Mouse (Mus musculus) testis, adult 2 months (tissue): ENCODE measurements around the gene Ppm1h. TPM values are rescaled to one million over a fixed set of nuclear protein-coding genes. Genes with fewer than 3 reads are reported as not detected.

Experiments used
- H3K27ac ChIP-seq: fragments of 200-500 bp; 2 replicates; pipeline ENCODE4 v1.5.1; 2012; ENCODE audit warnings: low read depth, low read length; ENCODE audit not compliant: control insufficient read depth, insufficient read depth
- H3K27me3 ChIP-seq: fragments of 200-500 bp; 2 replicates; pipeline ENCODE4 v1.6.1; 2012; ENCODE audit warnings: mild to moderate bottlenecking, low read length, moderate library complexity; ENCODE audit not compliant: control insufficient read depth, insufficient read depth
- H3K36me3 ChIP-seq: fragments of 200-500 bp; 2 replicates; pipeline ENCODE4 v1.6.1; 2012; ENCODE audit warnings: mild to moderate bottlenecking, low read length; ENCODE audit not compliant: control insufficient read depth, insufficient read depth
- H3K4me1 ChIP-seq: fragments of 200-500 bp; 2 replicates; pipeline ENCODE4 v1.6.1; 2012; ENCODE audit warnings: low read length; ENCODE audit not compliant: control insufficient read depth, insufficient read depth
- H3K4me3 ChIP-seq: fragments of 200-500 bp; 2 replicates; pipeline ENCODE4 v1.5.1; 2012; ENCODE audit warnings: low read depth, mild to moderate bottlenecking, low read length, moderate library complexity, mixed read lengths; ENCODE audit not compliant: control insufficient read depth
- CTCF ChIP-seq: fragments of 200-500 bp; IDR thresholded peaks from 2 replicates; pipeline ENCODE4 v1.5.1; 2012; ENCODE audit warnings: low read depth, mild to moderate bottlenecking, inconsistent platforms, low read length, moderate library complexity; ENCODE audit not compliant: control insufficient read depth, insufficient read depth, insufficient replicate concordance
- POLR2A ChIP-seq: fragments of 200-500 bp; IDR thresholded peaks from 2 replicates; pipeline ENCODE4 v1.6.1; 2012; ENCODE audit warnings: low read depth, mild to moderate bottlenecking, inconsistent platforms, low read length, moderate library complexity; ENCODE audit not compliant: control insufficient read depth
- polyA plus RNA-seq: library from polyadenylated mRNA; depleted of rRNA; stranded (reverse); fragments of >200 nt; gene quantifications from 2 replicates; pipeline ENCODE4 v1.2.3, GENCODE M21; 2012

Gene Ppm1h
- polyA plus RNA-seq, 1 experiment, result 13.5 TPM

- no peak for TF ChIP-seq POLR2A
These were observed 85.0 kb downstream of the Ppm1h start for GRCm38 (mm10) chr10:122763596-122763995.

DNA sequence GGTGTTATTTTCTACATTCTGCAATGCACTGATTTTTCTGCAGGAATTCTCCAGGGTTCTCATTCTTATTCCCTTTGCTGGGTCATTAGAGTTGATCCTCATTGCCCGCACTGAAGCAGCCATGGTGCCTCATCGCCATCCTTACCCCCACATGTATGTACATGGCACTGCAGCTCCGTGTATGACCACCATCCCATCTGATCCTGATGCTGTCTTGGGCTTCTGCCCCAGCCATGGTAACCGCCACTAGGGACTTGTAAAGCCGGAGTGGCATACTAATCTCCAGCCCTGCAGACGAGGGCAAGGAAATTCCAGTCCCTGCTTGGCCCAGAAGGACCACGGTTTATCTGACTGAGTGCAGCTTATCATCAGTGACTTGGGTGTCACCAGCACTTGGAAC lies 86.1 kb downstream of the Ppm1h start:
- Histone ChIP-seq H3K4me1 (no peaks in the 10 kb centered on the region; the same call in 1 of the 2 replicates), H3K27ac (no peak overlapping the region)
- TF ChIP-seq POLR2A, result no peak
- no peak for TF ChIP-seq CTCF

More at GRCm38 (mm10) chr10:122763596-122763995, 85.0 kb downstream of the Ppm1h start:
- no peaks in the 10 kb centered on the region for H3K36me3 ChIP-seq
- H3K27ac ChIP-seq, result no peak overlapping the region
- H3K4me1 ChIP-seq, result no peaks in the 10 kb centered on the region; the same call in 1 of the 2 replicates
- H3K27me3 ChIP-seq, result no peaks in the 10 kb centered on the region
- no peak overlapping the region for H3K4me3 ChIP-seq

DNA sequence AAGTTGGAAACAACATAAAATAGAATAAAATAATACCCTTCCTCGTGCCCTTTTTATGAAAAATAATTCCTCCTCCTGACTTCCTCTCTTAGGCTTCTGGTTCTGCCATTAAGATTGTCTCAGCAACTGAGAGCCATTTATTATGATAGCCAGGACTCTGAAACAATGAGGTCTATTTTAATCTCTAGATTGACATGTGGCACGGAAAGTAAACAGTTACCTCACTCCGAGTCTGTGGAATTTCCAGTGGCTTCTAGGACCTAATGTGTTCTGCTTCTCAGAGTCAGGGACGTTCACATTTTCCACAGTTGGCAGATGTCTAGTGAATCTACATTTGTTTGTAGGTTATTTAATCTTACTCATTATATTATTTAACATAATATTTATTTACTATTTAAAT lies 87.0 kb downstream of the Ppm1h start:
- H3K36me3 ChIP-seq, result no peaks in the 10 kb centered on the region
- TF ChIP-seq POLR2A, result no peak
- TF ChIP-seq CTCF, result no peak

More for the DNA sequence above, 86.1 kb downstream of the Ppm1h start:
- Histone ChIP-seq H3K36me3 (no peaks in the 10 kb centered on the region), H3K27me3 (no peaks in the 10 kb centered on the region), H3K4me3 (no peak overlapping the region)

DNA sequence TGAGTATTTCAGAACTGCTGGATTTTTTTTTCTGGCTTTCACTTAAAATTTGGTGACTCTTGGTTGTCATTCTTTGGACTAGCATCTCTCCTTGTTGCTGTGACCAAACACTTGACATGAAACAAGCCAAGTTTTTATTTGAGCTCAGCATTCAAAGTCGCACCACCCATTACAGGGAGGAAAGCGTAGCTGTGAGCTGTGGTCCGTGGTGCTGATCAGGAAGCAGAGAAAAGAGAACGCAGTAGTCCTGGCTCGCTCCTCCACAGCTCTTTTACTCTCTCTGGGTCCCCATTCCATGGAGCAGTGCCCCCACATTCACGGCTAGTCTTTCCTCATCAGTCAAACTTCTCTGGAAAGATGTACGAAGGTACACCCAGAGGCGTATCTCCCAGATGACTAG lies 87.4 kb downstream of the Ppm1h start:
- no peak overlapping the region for H3K27ac ChIP-seq
- H3K4me3 ChIP-seq, result no peak overlapping the region
- TF ChIP-seq POLR2A (no peak), CTCF (no peak)
- no peaks in the 10 kb centered on the region; the same call in 1 of the 2 replicates for H3K4me1 ChIP-seq
- no peaks in the 10 kb centered on the region for H3K36me3 ChIP-seq
- H3K27me3 ChIP-seq, result no peaks in the 10 kb centered on the region

More for the DNA sequence above, 87.0 kb downstream of the Ppm1h start:
- Histone ChIP-seq H3K27ac (no peak overlapping the region), H3K4me1 (no peaks in the 10 kb centered on the region; the same call in 1 of the 2 replicates), H3K4me3 (no peak overlapping the region), H3K27me3 (no peaks in the 10 kb centered on the region)

DNA sequence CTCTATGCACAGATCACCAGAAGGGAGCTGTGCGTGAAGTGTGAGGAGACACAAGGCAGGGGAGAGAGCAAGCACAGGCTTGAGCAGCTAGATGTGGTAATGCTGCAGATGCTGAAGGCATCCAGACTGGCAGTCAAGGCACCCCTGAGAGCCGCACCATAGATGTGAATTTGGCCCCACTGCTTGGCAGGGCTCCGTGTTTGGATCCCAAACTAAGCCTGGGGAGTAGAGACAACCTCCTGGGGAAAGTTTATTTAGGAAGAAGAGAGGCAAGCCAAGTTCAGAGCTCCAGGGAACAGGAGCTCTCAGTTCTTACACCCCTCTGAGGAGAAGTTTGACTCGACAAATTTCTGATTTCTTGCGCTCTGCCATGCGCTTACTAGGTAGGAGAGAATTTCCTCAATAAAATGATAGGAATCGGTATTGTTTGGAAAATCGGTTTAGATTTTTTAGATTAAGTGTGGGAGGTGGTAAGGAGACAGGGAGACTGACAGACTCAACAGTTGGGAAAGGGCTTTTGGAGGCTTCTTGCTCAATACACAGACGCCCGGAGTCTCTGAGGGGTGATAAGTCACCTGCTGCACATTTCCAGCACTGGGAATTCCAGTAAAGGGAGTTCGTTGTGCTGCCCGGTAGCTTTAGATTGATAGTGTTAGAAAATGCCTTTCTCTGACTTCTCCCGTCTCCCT lies 89.8 kb downstream of the Ppm1h start:
- no peaks in the 10 kb centered on the region for H3K36me3 ChIP-seq
- H3K27me3 ChIP-seq, result no peaks in the 10 kb centered on the region
- H3K4me3 ChIP-seq, result no peak overlapping the region
- no peak overlapping the region for H3K27ac ChIP-seq
- no peaks in the 10 kb centered on the region for H3K4me1 ChIP-seq
- TF ChIP-seq POLR2A, result no peak
- TF ChIP-seq CTCF, result no peak

DNA sequence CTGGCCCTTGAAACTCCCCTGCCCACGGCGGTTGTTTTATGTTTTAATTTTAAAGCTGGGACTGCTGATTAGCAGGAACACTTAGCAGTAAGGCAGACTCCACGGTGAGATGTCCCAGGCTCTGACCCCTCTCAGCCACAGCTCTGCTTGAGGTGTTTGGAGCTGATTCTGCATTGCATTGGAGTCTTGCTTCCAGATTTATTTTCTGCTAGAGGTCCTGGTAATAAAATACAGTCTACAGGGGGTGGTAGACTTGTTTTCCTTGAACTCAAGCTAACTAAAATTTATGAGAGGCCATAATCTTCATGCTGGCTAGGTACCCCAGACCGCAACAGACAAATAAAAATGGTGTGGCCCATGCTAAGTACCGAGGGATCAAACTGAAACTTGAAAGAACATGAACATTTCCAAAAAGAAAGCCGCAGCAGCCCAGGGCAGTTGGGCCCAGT lies 90.4 kb downstream of the Ppm1h start:
- TF ChIP-seq POLR2A, result no peak
- Histone ChIP-seq H3K4me3 (no peak overlapping the region), H3K27ac (no peak overlapping the region), H3K27me3 (no peaks in the 10 kb centered on the region), H3K4me1 (no peaks in the 10 kb centered on the region), H3K36me3 (no peaks in the 10 kb centered on the region)

- Histone ChIP-seq H3K4me1 (no peaks in the 10 kb centered on the region), H3K4me3 (no peak overlapping the region), H3K27ac (no peak overlapping the region), H3K36me3 (no peaks in the 10 kb centered on the region), H3K27me3 (no peaks in the 10 kb centered on the region)
- TF ChIP-seq CTCF (no peak), POLR2A (no peak)
These were observed 91.8 kb downstream of the Ppm1h start for GRCm38 (mm10) chr10:122770337-122770736.
